Comparison of ENCODE assay signal across 8 mouse cellular contexts in genomic region chr7:80140815-80141214, GRCm38 (mm10). TPM values are rescaled to one million over a fixed set of nuclear protein-coding genes. Genes with fewer than 3 reads are reported as not detected.
DNase-seq lines count a peak whose midpoint lies in the region; ATAC-seq and TF ChIP-seq lines count a peak whose summit lies in the region.

No protein-coding gene starts in this region.

- ATAC-seq in forebrain, embryonic 16.5 days: peak; percentile 77

- no peak overlapping the region for H3K4me3 ChIP-seq in MEL (ENCODE audit: control insufficient read depth in 1 of 2, insufficient read depth in 1 of 2, low read depth in 2 of 2, low read length in 2 of 2)
- no peak overlapping the region for H3K4me3 ChIP-seq in forebrain, embryonic 16.5 days (replicated peaks; ENCODE audit: low read length)
- H3K4me3 ChIP-seq in hindbrain, embryonic 10.5 days: no peak overlapping the region

- no peak overlapping the region for H3K9ac ChIP-seq in MEL (ENCODE audit: control insufficient read depth, low read depth, low read length, poor library complexity, severe bottlenecking)
- H3K9ac ChIP-seq in forebrain, embryonic 16.5 days (replicated peaks; ENCODE audit: low read depth, low read length): no peak overlapping the region

- TF ChIP-seq RAD21 in MEL (IDR thresholded peaks at IDR 0.05; ENCODE audit: low read depth, low read length): peak; percentile 92

- H3K4me1 ChIP-seq in MEL (ENCODE audit: control insufficient read depth in 1 of 2, insufficient read depth in 2 of 2, low read length in 2 of 2): peaks cover 0 to 22% of the 10 kb centered on the region in 2 experiments; a peak in 3 of 4 replicates
- peaks cover 14% of the 10 kb centered on the region for H3K4me1 ChIP-seq in forebrain, embryonic 16.5 days (replicated peaks; ENCODE audit: control insufficient read depth, insufficient read depth, low read length)
- peaks cover 27% of the 10 kb centered on the region for H3K4me1 ChIP-seq in hindbrain, embryonic 10.5 days (replicated peaks)

- no peak for TF ChIP-seq POLR2A in MEL (IDR thresholded peaks at IDR 0.05; ENCODE audit: control insufficient read depth in 1 of 2, insufficient read depth in 1 of 2, low read depth in 1 of 2, low read length in 2 of 2, poor library complexity in 1 of 2)

- peak; percentile 75 to 92 (median 81) for TF ChIP-seq CTCF in MEL (IDR thresholded peaks at IDR 0.05 in 2 of 3, conservative IDR thresholded peaks at IDR 0.05 in 1 of 3; ENCODE audit: control insufficient read depth in 1 of 3, insufficient read depth in 1 of 3, low read depth in 2 of 3, low read length in 3 of 3, poor library complexity in 1 of 3, severe bottlenecking in 1 of 3)

- peaks cover 0 to 8% of the 10 kb centered on the region in 2 experiments; a peak in 2 of 4 replicates for H3K36me3 ChIP-seq in MEL (ENCODE audit: control insufficient read depth in 1 of 2, insufficient read depth in 2 of 2, low read length in 2 of 2)
- no peaks in the 10 kb centered on the region for H3K36me3 ChIP-seq in forebrain, embryonic 16.5 days (ENCODE audit: control insufficient read depth, insufficient read depth)
- H3K36me3 ChIP-seq in hindbrain, embryonic 10.5 days: no peaks in the 10 kb centered on the region

- 11% methylated on average over 9 of the region's 9 CpGs for WGBS in forebrain, embryonic 16.5 days
- 20% methylated on average over 9 of the region's 9 CpGs for WGBS in hindbrain, embryonic 10.5 days

- no peaks in the 10 kb centered on the region for H3K9me3 ChIP-seq in MEL (replicated peaks; ENCODE audit: insufficient read depth, low read length)
- H3K9me3 ChIP-seq in forebrain, embryonic 16.5 days (ENCODE audit: control insufficient read depth, low read length): peaks cover 3% of the 10 kb centered on the region; the same call in 1 of the 2 replicates
- H3K9me3 ChIP-seq in hindbrain, embryonic 10.5 days: peaks cover 10% of the 10 kb centered on the region; the same call in 1 of the 2 replicates

- H3K27me3 ChIP-seq in MEL (ENCODE audit: control insufficient read depth in 1 of 2, insufficient read depth in 2 of 2, low read length in 2 of 2): no peaks in the 10 kb centered on the region
- no peaks in the 10 kb centered on the region for H3K27me3 ChIP-seq in forebrain, embryonic 16.5 days (replicated peaks; ENCODE audit: control insufficient read depth, insufficient read depth, low read length)
- H3K27me3 ChIP-seq in hindbrain, embryonic 10.5 days (ENCODE audit: insufficient read depth, poor library complexity, severe bottlenecking): no peaks in the 10 kb centered on the region

- no peak for TF ChIP-seq EP300 in MEL (IDR thresholded peaks at IDR 0.05; ENCODE audit: low read depth in 1 of 2, low read length in 2 of 2)

- peak; percentile 83 for DNase-seq in MEL (ENCODE audit: low read depth, low spot score)
- peak; percentile 46 for DNase-seq in cerebellum, adult 11-12 months
- peak; percentile 79 for DNase-seq in hindbrain, embryonic 10.5 days (ENCODE audit: low spot score)
- peak; percentile 67 to 80 for DNase-seq in layer of hippocampus, postnatal 10 days (ENCODE audit: low spot score in 2 of 2)
- DNase-seq in lung, postnatal 4 days: peak; percentile 83 to 88
- peak; percentile 60 for DNase-seq in right cerebral cortex, adult 18-20 months
- DNase-seq in urinary bladder, postnatal 14 days (ENCODE audit: low spot score): peak; percentile 79

- H3K79me2 ChIP-seq in MEL (ENCODE audit: control insufficient read depth, insufficient read depth, low read length, poor library complexity): no peaks in the 10 kb centered on the region; the same call in 1 of the 2 replicates

- H3K4me2 ChIP-seq in forebrain, embryonic 16.5 days (ENCODE audit: low read length): no peak overlapping the region

- no peak overlapping the region for H3K27ac ChIP-seq in MEL (ENCODE audit: control insufficient read depth, low read depth, low read length)
- no peak overlapping the region for H3K27ac ChIP-seq in forebrain, embryonic 16.5 days (ENCODE audit: low read length)
- H3K27ac ChIP-seq in hindbrain, embryonic 10.5 days: peak overlapping the region; percentile 62; the same call in 1 of the 2 replicates

TF ChIP-seq in MEL, 35 proteins besides CTCF, POLR2A, EP300 and RAD21:
- TF ChIP-seq ZC3H11A (IDR thresholded peaks at IDR 0.05; ENCODE audit: low read depth, low read length) (peak; percentile 92), POLR2AphosphoS2 (IDR thresholded peaks at IDR 0.05; ENCODE audit: low read length) (no peak), MXI1 (IDR thresholded peaks at IDR 0.05; ENCODE audit: low read depth, low read length) (no peak; the same call in 1 of the 2 replicates), RCOR1 (IDR thresholded peaks at IDR 0.05; ENCODE audit: low read depth, low read length) (no peak), JUND (IDR thresholded peaks at IDR 0.05; ENCODE audit: low read depth, low read length) (0 out of 2 replicates have a peak, but pooled peaks have one; percentile 75), CHD1 (IDR thresholded peaks at IDR 0.05; ENCODE audit: low read depth, low read length) (no peak), USF2 (IDR thresholded peaks at IDR 0.05; ENCODE audit: borderline replicate concordance in 1 of 2, insufficient read depth in 1 of 2, low read depth in 1 of 2, low read length in 2 of 2) (no peak), GATA1 (IDR thresholded peaks at IDR 0.05; ENCODE audit: low read depth, low read length) (no peak), MYC (IDR thresholded peaks at IDR 0.05; ENCODE audit: low read depth, low read length) (no peak), SIN3A (IDR thresholded peaks at IDR 0.05; ENCODE audit: low read length) (0 out of 2 replicates have a peak, but pooled peaks have one; percentile 23), MAX (IDR thresholded peaks at IDR 0.05; ENCODE audit: low read length) (no peak), NRF1 (IDR thresholded peaks at IDR 0.05; ENCODE audit: insufficient read depth, low read depth, low read length, poor library complexity, severe bottlenecking) (no peak), ZNF384 (IDR thresholded peaks at IDR 0.05; ENCODE audit: low read depth, low read length) (peak; percentile 58; the same call in 1 of the 2 replicates), TBP (IDR thresholded peaks at IDR 0.05; ENCODE audit: low read depth, low read length) (no peak), MAZ (IDR thresholded peaks at IDR 0.05; ENCODE audit: low read depth, low read length) (0 out of 2 replicates have a peak, but pooled peaks have one; percentile 59), ZKSCAN1 (IDR thresholded peaks at IDR 0.05; ENCODE audit: low read depth, low read length) (no peak), SMC3 (IDR thresholded peaks at IDR 0.05; ENCODE audit: low read depth, low read length) (peak; percentile 88)

RNA-seq across cellular contexts. Expression of gene Idh2, which starts 25.6 kb away (rescaled TPM):
- total RNA-seq in MEL (2012; rRNA removed): 121 and 141 TPM in 2 replicates
- polyA plus RNA-seq in MEL (2012; ENCODE audit: insufficient read depth in 1 of 2, insufficient read length in 2 of 2, low read depth in 1 of 2, low replicate concordance in 2 of 2, missing spikeins in 1 of 2): 100 to 1,000 TPM; 181 to 268 TPM
- 286 and 298 TPM in 2 replicates for polyA plus RNA-seq in forebrain, embryonic 16.5 days (2015; fragmentation: Nextera tagmentation; extraction: Ambion mirVana)
- 429 and 446 TPM in 2 replicates for polyA plus RNA-seq in hindbrain, embryonic 10.5 days (2016; fragmentation: Nextera tagmentation; extraction: Ambion mirVana)
- total RNA-seq in layer of hippocampus, postnatal 10 days (2021): 10 to 100 TPM; 60.9 to 67.7 TPM

RNA-seq across cellular contexts. Expression of gene Sema4b, which starts 45.8 kb away (rescaled TPM):
- 8.4 and 10.9 TPM in 2 replicates for total RNA-seq in MEL (2012; rRNA removed)
- polyA plus RNA-seq in MEL (2012; ENCODE audit: insufficient read depth in 1 of 2, insufficient read length in 2 of 2, low read depth in 1 of 2, low replicate concordance in 2 of 2, missing spikeins in 1 of 2): 10 to 100 TPM in 1 of 2 experiments, not detected in 1; 17.3 TPM
- polyA plus RNA-seq in forebrain, embryonic 16.5 days (2015; fragmentation: Nextera tagmentation; extraction: Ambion mirVana): 20.6 and 26.6 TPM in 2 replicates
- 14.0 and 17.5 TPM in 2 replicates for polyA plus RNA-seq in hindbrain, embryonic 10.5 days (2016; fragmentation: Nextera tagmentation; extraction: Ambion mirVana)
- 10 to 100 TPM; 30.4 to 30.7 TPM for total RNA-seq in layer of hippocampus, postnatal 10 days (2021)
